Comparison of ENCODE assay signal across 9 mouse cellular contexts in genomic region chr11:64890776-64891175, GRCm38 (mm10).
DNase-seq lines count a peak whose midpoint lies in the region; ATAC-seq and TF ChIP-seq lines count a peak whose summit lies in the region.
"Had no signal": no experiment of that assay in that cellular context is flagged by ENCODE, and none has a peak within 500 bp of the region (broad histone marks: within the 10 kb centered on the region; RNA-seq: fewer than 3 reads in every experiment).

No protein-coding gene starts in this region.

- no peaks in the 10 kb centered on the region for H3K79me2 ChIP-seq in CH12.LX (replicated peaks; ENCODE audit: control insufficient read depth, extremely low read depth, insufficient read depth, poor library complexity, severe bottlenecking)

- no peaks in the 10 kb centered on the region for H3K36me3 ChIP-seq in kidney, postnatal 0 days (ENCODE audit: insufficient read depth, low read length)
- H3K36me3 ChIP-seq in kidney, embryonic 15.5 days, result no peaks in the 10 kb centered on the region
- no peaks in the 10 kb centered on the region for H3K36me3 ChIP-seq in CH12.LX (replicated peaks in 1 of 2; ENCODE audit: control insufficient read depth in 1 of 2, insufficient read depth in 1 of 2, low read length in 1 of 2)
- H3K36me3 ChIP-seq: heart, embryonic 13.5 days had no signal

- no peaks in the 10 kb centered on the region for H3K9me3 ChIP-seq in kidney, postnatal 0 days (replicated peaks; ENCODE audit: low read length)
- no peaks in the 10 kb centered on the region for H3K9me3 ChIP-seq in kidney, embryonic 15.5 days (replicated peaks)
- no peaks in the 10 kb centered on the region for H3K9me3 ChIP-seq in CH12.LX (replicated peaks; ENCODE audit: low read length)
- H3K9me3 ChIP-seq: heart, embryonic 13.5 days had no signal

- H3K4me1 ChIP-seq in kidney, postnatal 0 days (replicated peaks; ENCODE audit: insufficient read depth, low read length), result no peaks in the 10 kb centered on the region
- peaks cover 6% of the 10 kb centered on the region; the same call in 1 of the 2 replicates for H3K4me1 ChIP-seq in kidney, embryonic 15.5 days
- no peaks in the 10 kb centered on the region for H3K4me1 ChIP-seq in CH12.LX (ENCODE audit: control insufficient read depth in 1 of 2, insufficient read depth in 2 of 2)
- no peaks in the 10 kb centered on the region for H3K4me1 ChIP-seq in embryonic fibroblast, embryonic 13.5 days (ENCODE audit: control insufficient read depth, insufficient read depth, low read length)
- H3K4me1 ChIP-seq: heart, embryonic 13.5 days had no signal

- no peak for TF ChIP-seq EP300 in CH12.LX (IDR thresholded peaks at IDR 0.05; ENCODE audit: low read length)

- dilution Hi-C loops in CH12.LX (cut with MboI; ENCODE audit: extremely low pct_ligation_motif_present, extremely low pct_unique_long_range_greater_than_20kb, low sequenced_read_pairs), result no loop called here

- TF ChIP-seq RAD21 in CH12.LX (IDR thresholded peaks at IDR 0.05; ENCODE audit: low read depth, low read length), result peak; percentile 45

- no peak overlapping the region for H3K4me3 ChIP-seq in kidney, postnatal 0 days (replicated peaks; ENCODE audit: low read depth, low read length)
- no peak overlapping the region for H3K4me3 ChIP-seq in kidney, embryonic 15.5 days (replicated peaks)
- no peak overlapping the region for H3K4me3 ChIP-seq in CH12.LX (replicated peaks in 1 of 3; ENCODE audit: low read depth in 2 of 3, low read length in 2 of 3, poor library complexity in 1 of 3)
- no peak overlapping the region for H3K4me3 ChIP-seq in embryonic fibroblast, embryonic 13.5 days (ENCODE audit: insufficient read depth, low read length)
- H3K4me3 ChIP-seq: heart, embryonic 13.5 days had no signal

- TF ChIP-seq CTCF in kidney, postnatal 0 days (IDR thresholded peaks at IDR 0.05; ENCODE audit: low read depth), result peak; percentile 69
- TF ChIP-seq CTCF in CH12.LX (conservative IDR thresholded peaks at IDR 0.05 in 1 of 2, IDR thresholded peaks at IDR 0.05 in 1 of 2; ENCODE audit: low read depth in 2 of 2, low read length in 2 of 2), result peak; percentile 81 to 88
- TF ChIP-seq CTCF in embryonic fibroblast, embryonic 13.5 days (IDR thresholded peaks at IDR 0.05; ENCODE audit: borderline replicate concordance, insufficient read depth, low read length), result peak; percentile 79; the same call in 1 of the 2 replicates

- H3K27ac ChIP-seq in kidney, postnatal 0 days, result no peak overlapping the region
- no peak overlapping the region for H3K27ac ChIP-seq in kidney, embryonic 15.5 days
- H3K27ac ChIP-seq in CH12.LX (ENCODE audit: insufficient read depth, low read depth), result no peak overlapping the region
- H3K27ac ChIP-seq in embryonic fibroblast, embryonic 13.5 days (ENCODE audit: insufficient read depth, low read length), result no peak overlapping the region
- H3K27ac ChIP-seq: heart, embryonic 13.5 days had no signal

- no peak for TF ChIP-seq POLR2A in CH12.LX (IDR thresholded peaks at IDR 0.05; ENCODE audit: low read depth, low read length)
- TF ChIP-seq POLR2A in embryonic fibroblast, embryonic 13.5 days (IDR thresholded peaks at IDR 0.05; ENCODE audit: low read depth, low read length), result no peak

- no peaks in the 10 kb centered on the region for H3K27me3 ChIP-seq in kidney, postnatal 0 days (ENCODE audit: insufficient read depth, low read length)
- no peaks in the 10 kb centered on the region for H3K27me3 ChIP-seq in kidney, embryonic 15.5 days
- H3K27me3 ChIP-seq in CH12.LX (replicated peaks), result peaks cover 6% of the 10 kb centered on the region

- DNase-seq in kidney, postnatal 0 days (ENCODE audit: low spot score), result peak; percentile 25
- DNase-seq in CH12.LX (ENCODE audit: extremely low read depth) (peak; percentile 72), NIH3T3 (ENCODE audit: low read depth) (peak; percentile 48)
- DNase-seq in mesoderm, embryonic 11.5 days (ENCODE audit: low read depth, low spot score), result peak; percentile 58
- no peak for DNase-seq in urinary bladder, postnatal 36 days (ENCODE audit: low spot score in 2 of 2)
- DNase-seq in cerebellum, adult 11 months, result no peak

- 58% methylated on average over 3 of the region's 3 CpGs for WGBS in kidney, postnatal 0 days
- 52% methylated on average over 3 of the region's 3 CpGs for WGBS in kidney, embryonic 15.5 days

- in situ Hi-C loops in CH12.LX (cut with MboI; ENCODE audit: low pct_ligation_motif_present, low pct_unique_long_range_greater_than_20kb, low sequenced_read_pairs), result loop anchor here (25.0 kb wide), 1 partner anchor 1503 kb away; no protein-coding TSS in a partner anchor

- H3K9ac ChIP-seq in kidney, postnatal 0 days (ENCODE audit: low read depth, low read length), result no peak overlapping the region
- no peak overlapping the region for H3K9ac ChIP-seq in kidney, embryonic 15.5 days
- H3K9ac ChIP-seq in CH12.LX (ENCODE audit: insufficient read depth, low read depth), result no peak overlapping the region
- H3K9ac ChIP-seq: heart, embryonic 13.5 days had no signal

- ATAC-seq in kidney, postnatal 0 days (replicated peaks; ENCODE audit: low FRiP score, low read depth), result no peak
- ATAC-seq in kidney, embryonic 15.5 days (replicated peaks; ENCODE audit: low FRiP score), result no peak

- no peak overlapping the region for H3K4me2 ChIP-seq in kidney, postnatal 0 days (ENCODE audit: low read length)
- H3K4me2 ChIP-seq in kidney, embryonic 15.5 days, result no peak overlapping the region
- no peak overlapping the region for H3K4me2 ChIP-seq in CH12.LX (ENCODE audit: insufficient read depth, low read depth, poor library complexity, severe bottlenecking)
- H3K4me2 ChIP-seq: heart, embryonic 13.5 days had no signal

TF ChIP-seq in CH12.LX, 34 proteins besides CTCF, POLR2A, EP300 and RAD21:
- TF ChIP-seq MEF2A (IDR thresholded peaks at IDR 0.05; ENCODE audit: borderline replicate concordance, low read depth, low read length) (no peak), CHD1 (IDR thresholded peaks at IDR 0.05; ENCODE audit: low read depth, low read length) (no peak), USF2 (conservative IDR thresholded peaks at IDR 0.05; ENCODE audit: low read depth, low read length) (no peak), MYC (IDR thresholded peaks at IDR 0.05; ENCODE audit: low read depth, low read length) (peak; percentile 76), HCFC1 (IDR thresholded peaks at IDR 0.05; ENCODE audit: low read depth, low read length) (no peak), ZMIZ1 (IDR thresholded peaks at IDR 0.05; ENCODE audit: low read depth, low read length) (no peak), CHD2 (IDR thresholded peaks at IDR 0.05; ENCODE audit: low read length) (no peak), ZNF384 (IDR thresholded peaks at IDR 0.05; ENCODE audit: low read depth, low read length) (no peak), NELFE (IDR thresholded peaks at IDR 0.05; ENCODE audit: low read depth, low read length) (peak; percentile 21; the same call in 1 of the 2 replicates), MAZ (IDR thresholded peaks at IDR 0.05; ENCODE audit: low read depth, low read length) (no peak), MAX (IDR thresholded peaks at IDR 0.05; ENCODE audit: low read length) (peak; percentile 57), E2F4 (IDR thresholded peaks at IDR 0.05; ENCODE audit: insufficient replicate concordance, low read depth, low read length) (no peak), IRF4 (IDR thresholded peaks at IDR 0.05; ENCODE audit: low read depth, low read length) (no peak), GABPA (IDR thresholded peaks at IDR 0.05; ENCODE audit: insufficient replicate concordance, low read depth, low read length) (no peak), RCOR1 (conservative IDR thresholded peaks at IDR 0.05; ENCODE audit: low read depth, low read length) (no peak), MAFK (IDR thresholded peaks at IDR 0.05; ENCODE audit: insufficient replicate concordance, low read length) (no peak), SMC3 (IDR thresholded peaks at IDR 0.05; ENCODE audit: low read depth, low read length) (peak; percentile 81), NRF1 (IDR thresholded peaks at IDR 0.05; ENCODE audit: low read depth, low read length) (no peak), POLR2AphosphoS2 (IDR thresholded peaks at IDR 0.05; ENCODE audit: low read depth, low read length) (no peak), ZC3H11A (IDR thresholded peaks at IDR 0.05; ENCODE audit: low read depth, low read length) (no peak), UBTF (IDR thresholded peaks at IDR 0.05; ENCODE audit: low read depth, low read length) (no peak), MXI1 (IDR thresholded peaks at IDR 0.05; ENCODE audit: low read depth, low read length) (no peak), KAT2A (IDR thresholded peaks at IDR 0.05; ENCODE audit: insufficient replicate concordance, low read length) (no peak)

Comparison
In these comparisons a context has a peak if more than half of its experiments do, and no peak if none do; other contexts are left out.
1. DNase-seq: peak in kidney, postnatal 0 days (single experiment), CH12.LX (single experiment), NIH3T3 (single experiment) and mesoderm, embryonic 11.5 days (single experiment); none in urinary bladder, postnatal 36 days (0 of 2) and cerebellum, adult 11 months (single experiment).
2. Peak in every context shown above with its lines, with median percentiles within 50 percentile points of each other: CTCF ChIP-seq.